Mouse (Mus musculus) heart, embryonic 16.5 days (tissue): ENCODE measurements around the gene Gbf1. TPM values are rescaled to one million over a fixed set of nuclear protein-coding genes. Genes with fewer than 3 reads are reported as not detected.

ENCODE experiments used
- ATAC-seq: fragments of 200-750 bp; cut with Nextera tagmentation; replicated peaks from 2 replicates; pipeline ENCODE4 v1.8.0; 2017; ENCODE audit warnings: moderate number of reproducible peaks; ENCODE audit not compliant: insufficient read depth, low FRiP score; ENCODE audit errors: extremely low read depth
- H3K27ac ChIP-seq: fragments of 300-500 bp; sonication (generic); 2 replicates; pipeline ENCODE4 v1.5.1; 2014; ENCODE audit warnings: mild to moderate bottlenecking, low read length, control low read depth, moderate library complexity
- H3K27me3 ChIP-seq: fragments of 300-500 bp; sonication (generic); 2 replicates; pipeline ENCODE4 v1.6.1; 2014; ENCODE audit warnings: low read length, mixed read lengths; ENCODE audit not compliant: control insufficient read depth, insufficient read depth
- H3K36me3 ChIP-seq: fragments of 300-500 bp; sonication (generic); 2 replicates; pipeline ENCODE4 v1.6.1; 2014; ENCODE audit not compliant: control insufficient read depth, insufficient read depth
- H3K4me1 ChIP-seq: fragments of 300-500 bp; sonication (generic); 2 replicates; pipeline ENCODE4 v1.6.1; 2014; ENCODE audit warnings: low read length, mixed read lengths; ENCODE audit not compliant: control insufficient read depth, insufficient read depth
- H3K4me2 ChIP-seq: fragments of 300-500 bp; sonication (generic); 2 replicates; pipeline ENCODE4 v1.6.1; 2014; ENCODE audit warnings: low read depth, mild to moderate bottlenecking, control low read depth, low read length
- H3K4me3 ChIP-seq: fragments of 300-500 bp; sonication (generic); 2 replicates; pipeline ENCODE4 v1.5.1; 2014; ENCODE audit warnings: mild to moderate bottlenecking, control low read depth, low read length
- H3K9ac ChIP-seq: fragments of 300-500 bp; sonication (generic); 2 replicates; pipeline ENCODE4 v1.6.1; 2014; ENCODE audit warnings: low read length, control low read depth
- H3K9me3 ChIP-seq: fragments of 300-500 bp; sonication (generic); replicated peaks from 2 replicates; pipeline ENCODE4 v1.6.1; 2016; ENCODE audit warnings: low read length; ENCODE audit not compliant: control insufficient read depth
- WGBS: fragments of 180-500 bp; shearing (Covaris S2); extraction: QIAGEN DNeasy Blood & Tissue Kit; methylation state at CpG from one replicate; pipeline ENCODE4 v1.1.7; 2014; 5-methylcytosine and 5-hydroxymethylcytosine counted together
- polyA plus RNA-seq: library from polyadenylated mRNA; unstranded; fragments of >200 nt; fragmentation: Nextera tagmentation; extraction: Ambion mirVana; gene quantifications from 2 replicates; pipeline ENCODE4 v1.2.1, GENCODE M21; 2015

The Gbf1 gene
- polyA plus RNA-seq, 1 experiment from 2014 or later: 36.1 TPM

GRCm38 (mm10) chr19:46223118-46223517 is 70.8 kb downstream of the Gbf1 start:
- H3K4me3 ChIP-seq: no peak overlapping the region
- H3K9me3 ChIP-seq: no peaks in the 10 kb centered on the region
- H3K9ac ChIP-seq: no peak overlapping the region
- H3K27me3 ChIP-seq: no peaks in the 10 kb centered on the region
- H3K27ac ChIP-seq: no peak overlapping the region
- WGBS: 73% methylated on average over 4 of the region's 4 CpGs
- ATAC-seq: no peak
- H3K36me3 ChIP-seq: 0 out of 2 replicates have a peak, but pooled peaks cover 3% of the 10 kb centered on the region
- H3K4me2 ChIP-seq: no peak overlapping the region
- H3K4me1 ChIP-seq: peaks cover 16% of the 10 kb centered on the region

- Histone ChIP-seq H3K36me3 (0 out of 2 replicates have a peak, but pooled peaks cover 3% of the 10 kb centered on the region), H3K4me2 (no peak overlapping the region), H3K9ac (no peak overlapping the region), H3K27me3 (no peaks in the 10 kb centered on the region), H3K9me3 (no peaks in the 10 kb centered on the region), H3K4me1 (peaks cover 16% of the 10 kb centered on the region), H3K27ac (peak overlapping the region; percentile 35; the same call in 1 of the 2 replicates), H3K4me3 (no peak overlapping the region)
- 49% methylated on average over 2 of the region's 2 CpGs for WGBS
- no peak for ATAC-seq
These were observed 72.6 kb downstream of the Gbf1 start for GRCm38 (mm10) chr19:46224882-46225281.

- peaks cover 16% of the 10 kb centered on the region for H3K4me1 ChIP-seq
- no peak for ATAC-seq
- no peak overlapping the region for H3K4me3 ChIP-seq
- WGBS: 54% methylated on average over 4 of the region's 4 CpGs
- no peak overlapping the region for H3K9ac ChIP-seq
- H3K9me3 ChIP-seq: no peaks in the 10 kb centered on the region
- no peaks in the 10 kb centered on the region for H3K27me3 ChIP-seq
- no peak overlapping the region for H3K4me2 ChIP-seq
- 0 out of 2 replicates have a peak, but pooled peaks cover 3% of the 10 kb centered on the region for H3K36me3 ChIP-seq
- no peak overlapping the region for H3K27ac ChIP-seq
These were observed 73.2 kb downstream of the Gbf1 start for GRCm38 (mm10) chr19:46225506-46225905.

GRCm38 (mm10) chr19:46226295-46226694 is 74.0 kb downstream of the Gbf1 start:
- H3K4me1 ChIP-seq: peaks cover 16% of the 10 kb centered on the region
- 39% methylated on average over 3 of the region's 3 CpGs for WGBS
- peak overlapping the region; percentile 23; the same call in 1 of the 2 replicates for H3K27ac ChIP-seq
- no peak overlapping the region for H3K4me3 ChIP-seq
- H3K4me2 ChIP-seq: no peak overlapping the region
- no peaks in the 10 kb centered on the region for H3K27me3 ChIP-seq
- H3K9me3 ChIP-seq: no peaks in the 10 kb centered on the region
- 0 out of 2 replicates have a peak, but pooled peaks cover 3% of the 10 kb centered on the region for H3K36me3 ChIP-seq
- no peak overlapping the region for H3K9ac ChIP-seq
- ATAC-seq: no peak

GRCm38 (mm10) chr19:46227300-46227699 is 75.0 kb downstream of the Gbf1 start:
- no peak for ATAC-seq
- Histone ChIP-seq H3K27ac (no peak overlapping the region), H3K9me3 (no peaks in the 10 kb centered on the region), H3K9ac (no peak overlapping the region), H3K4me2 (no peak overlapping the region), H3K36me3 (0 out of 2 replicates have a peak, but pooled peaks cover 3% of the 10 kb centered on the region), H3K4me3 (no peak overlapping the region), H3K4me1 (peaks cover 16% of the 10 kb centered on the region), H3K27me3 (no peaks in the 10 kb centered on the region)
- WGBS: 96% methylated on average over 3 of the region's 3 CpGs

GRCm38 (mm10) chr19:46234450-46234849 is 82.1 kb downstream of the Gbf1 start:
- no peaks in the 10 kb centered on the region for H3K36me3 ChIP-seq
- 87% methylated on average over 2 of the region's 2 CpGs for WGBS
- H3K9ac ChIP-seq: no peak overlapping the region
- no peak for ATAC-seq
- no peak overlapping the region for H3K4me3 ChIP-seq
- no peak overlapping the region for H3K4me2 ChIP-seq
- H3K27me3 ChIP-seq: no peaks in the 10 kb centered on the region
- H3K9me3 ChIP-seq: no peaks in the 10 kb centered on the region
- peaks cover 11% of the 10 kb centered on the region for H3K4me1 ChIP-seq
- H3K27ac ChIP-seq: no peak overlapping the region

GRCm38 (mm10) chr19:46236658-46237057 is 84.3 kb downstream of the Gbf1 start:
- no peak overlapping the region for H3K4me3 ChIP-seq
- H3K27ac ChIP-seq: peak overlapping the region; percentile 45
- WGBS: 27% methylated on average over 5 of the region's 5 CpGs
- H3K4me1 ChIP-seq: peaks cover 11% of the 10 kb centered on the region
- H3K4me2 ChIP-seq: no peak overlapping the region
- no peaks in the 10 kb centered on the region for H3K27me3 ChIP-seq
- no peak overlapping the region for H3K9ac ChIP-seq
- H3K36me3 ChIP-seq: no peaks in the 10 kb centered on the region
- peak; percentile 52; the same call in 1 of the 2 replicates for ATAC-seq
- no peaks in the 10 kb centered on the region for H3K9me3 ChIP-seq

- H3K27ac ChIP-seq: no peak overlapping the region
- H3K4me1 ChIP-seq: peaks cover 11% of the 10 kb centered on the region
- H3K4me2 ChIP-seq: no peak overlapping the region
- WGBS: 65% methylated on average over 2 of the region's 2 CpGs
- H3K9me3 ChIP-seq: no peaks in the 10 kb centered on the region
- H3K27me3 ChIP-seq: no peaks in the 10 kb centered on the region
- no peak overlapping the region for H3K9ac ChIP-seq
- no peaks in the 10 kb centered on the region for H3K36me3 ChIP-seq
- no peak for ATAC-seq
- no peak overlapping the region for H3K4me3 ChIP-seq
These were observed 87.9 kb downstream of the Gbf1 start for GRCm38 (mm10) chr19:46240246-46240645.

GRCm38 (mm10) chr19:46242416-46242815 is 90.1 kb downstream of the Gbf1 start:
- Histone ChIP-seq H3K36me3 (peaks cover 8% of the 10 kb centered on the region), H3K9ac (no peak overlapping the region), H3K27me3 (no peaks in the 10 kb centered on the region), H3K27ac (no peak overlapping the region), H3K9me3 (no peaks in the 10 kb centered on the region), H3K4me3 (no peak overlapping the region), H3K4me2 (no peak overlapping the region), H3K4me1 (no peaks in the 10 kb centered on the region)
- 67% methylated on average over 5 of the region's 5 CpGs for WGBS
- ATAC-seq: no peak
